Mouse (Mus musculus) ES-Bruce4 (cell line): ENCODE results near the gene Otoa.

ENCODE experiments used
- CTCF ChIP-seq: IDR thresholded peaks from one replicate; pipeline ENCODE4 v1.8.1; 2011; ENCODE audit warnings: low read depth, low read length
- POLR2A ChIP-seq: IDR thresholded peaks from one replicate; pipeline ENCODE4 v1.8.1; 2011; ENCODE audit warnings: low read length; ENCODE audit not compliant: insufficient read depth

DNA sequence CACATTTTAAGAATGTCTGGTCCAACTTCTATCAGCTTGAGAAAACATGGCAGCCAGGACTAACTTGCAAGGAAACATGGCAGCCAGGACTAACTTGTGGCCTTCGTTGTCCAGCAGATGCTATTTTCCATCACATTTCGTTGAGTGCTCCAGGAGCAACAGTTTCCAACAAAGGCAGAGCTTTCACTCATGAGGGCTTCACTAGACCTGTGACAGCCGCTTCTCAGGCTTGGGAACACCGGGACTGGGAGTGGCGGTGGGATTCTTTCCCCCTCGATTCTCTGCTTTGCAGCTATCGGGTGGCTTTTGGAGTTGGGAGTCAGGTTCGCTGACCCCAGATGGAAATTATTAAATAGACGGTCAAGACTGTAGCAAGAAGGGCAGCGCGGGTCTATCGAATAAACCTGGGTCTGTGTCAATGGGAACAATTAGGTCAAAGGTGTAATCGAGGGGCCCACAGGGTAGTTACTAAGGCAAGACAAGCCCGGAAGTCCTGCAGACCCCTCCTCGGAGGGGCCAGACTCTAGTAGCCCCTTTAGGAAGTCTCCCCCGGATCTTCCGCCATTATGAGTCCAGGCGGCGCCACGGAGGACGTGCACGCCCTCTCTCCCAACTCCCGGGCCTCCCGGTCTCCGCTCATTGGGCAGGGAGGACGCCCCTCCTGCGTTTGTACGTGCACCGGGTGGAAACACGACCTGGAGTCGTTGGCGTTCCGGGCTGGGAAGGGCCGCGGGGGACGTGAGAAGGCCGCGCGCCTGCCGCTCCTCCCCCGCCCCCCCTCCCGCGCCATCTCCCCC, 47.4 kb upstream of the Otoa start, which contains the start of gene Mettl9:
- no peak for TF ChIP-seq CTCF
- peak; percentile 40 for TF ChIP-seq POLR2A
